Mouse (Mus musculus) MEL (cell line): ENCODE measurements around the gene Map3k19. TPM values are rescaled to one million over a fixed set of nuclear protein-coding genes. Genes with fewer than 3 reads are reported as not detected.

Source experiments
- DNase-seq: peaks from one replicate; pipeline ENCODE4 v3.0.0; 2011; ENCODE audit warnings: low read depth, low spot score
- H3K27ac ChIP-seq: 2 replicates; pipeline ENCODE4 v1.5.1; 2012; ENCODE audit warnings: low read depth, mild to moderate bottlenecking, control low read depth, low read length, moderate library complexity; ENCODE audit not compliant: control insufficient read depth
- H3K27me3 ChIP-seq, 2 experiments: fragments of 150-350 bp in 1 of 2; sonication (generic) in 1 of 2; 2 replicates each; pipeline ENCODE4 v1.6.1; 2012; ENCODE audit warnings: low read length in 2 of 2, mild to moderate bottlenecking in 2 of 2, improper control_type of control experiment in 1 of 2, moderate library complexity in 1 of 2; ENCODE audit not compliant: insufficient read depth in 2 of 2, control insufficient read depth in 1 of 2
- H3K36me3 ChIP-seq, 2 experiments: 2 replicates each; pipeline ENCODE4 v1.6.1; 2012 to 2014; ENCODE audit warnings: low read length in 2 of 2, improper control_type of control experiment in 1 of 2, inconsistent platforms in 1 of 2, mild to moderate bottlenecking in 1 of 2; ENCODE audit not compliant: insufficient read depth in 2 of 2, control insufficient read depth in 1 of 2
- H3K4me1 ChIP-seq, 2 experiments: fragments of 150-350 bp in 1 of 2; sonication (generic) in 1 of 2; 2 replicates each; pipeline ENCODE4 v1.6.1; 2012; ENCODE audit warnings: low read length in 2 of 2, improper control_type of control experiment in 1 of 2, mild to moderate bottlenecking in 1 of 2; ENCODE audit not compliant: insufficient read depth in 2 of 2, control insufficient read depth in 1 of 2
- H3K4me3 ChIP-seq, 2 experiments: fragments of 150-350 bp in 1 of 2; sonication (generic) in 1 of 2; 2 replicates each; pipeline ENCODE4 v1.5.1; 2012; ENCODE audit warnings: low read depth in 2 of 2, low read length in 2 of 2, mild to moderate bottlenecking in 2 of 2, moderate library complexity in 2 of 2, control low read depth in 1 of 2, improper control_type of control experiment in 1 of 2; ENCODE audit not compliant: control insufficient read depth in 1 of 2, insufficient read depth in 1 of 2
- H3K79me2 ChIP-seq: 2 replicates; pipeline ENCODE4 v1.6.1; 2012; ENCODE audit warnings: mild to moderate bottlenecking, low read length, moderate library complexity; ENCODE audit not compliant: control insufficient read depth, poor library complexity, insufficient read depth
- H3K9ac ChIP-seq: 2 replicates; pipeline ENCODE4 v1.6.1; 2012; ENCODE audit warnings: low read depth, mild to moderate bottlenecking, control low read depth, low read length, moderate library complexity; ENCODE audit not compliant: control insufficient read depth, poor library complexity, severe bottlenecking
- H3K9me3 ChIP-seq: fragments of 150-350 bp; sonication (generic); replicated peaks from 2 replicates; pipeline ENCODE4 v1.6.1; 2012; ENCODE audit warnings: mild to moderate bottlenecking, low read length, improper control_type of control experiment, moderate library complexity; ENCODE audit not compliant: insufficient read depth
- CHD1 ChIP-seq: IDR thresholded peaks from 2 replicates; pipeline ENCODE4 v1.6.1; 2012; ENCODE audit warnings: low read depth, mild to moderate bottlenecking, inconsistent platforms, low read length, improper control_type of control experiment
- CHD2 ChIP-seq: IDR thresholded peaks from 2 replicates; pipeline ENCODE4 v1.6.1; 2011; ENCODE audit warnings: low read length, improper control_type of control experiment
- CTCF ChIP-seq, 3 experiments: IDR thresholded peaks in 2 of 3; conservative IDR thresholded peaks in 1 of 3; 2 replicates each; pipeline ENCODE4 v1.5.1; 2011 to 2012; ENCODE audit warnings: low read length in 3 of 3, low read depth in 2 of 3, mild to moderate bottlenecking in 2 of 3, improper control_type of control experiment in 1 of 3, inconsistent platforms in 1 of 3, mixed read lengths in 1 of 3, moderate library complexity in 1 of 3; ENCODE audit not compliant: control insufficient read depth in 1 of 3, insufficient read depth in 1 of 3, poor library complexity in 1 of 3, severe bottlenecking in 1 of 3
- ELF1 ChIP-seq: IDR thresholded peaks from 2 replicates; pipeline ENCODE4 v1.6.1; 2014; ENCODE audit warnings: low read depth, mild to moderate bottlenecking, inconsistent platforms, low read length, improper control_type of control experiment, moderate library complexity
- GATA1 ChIP-seq: IDR thresholded peaks from 2 replicates; pipeline ENCODE4 v1.6.1; 2011; ENCODE audit warnings: low read depth, low read length, improper control_type of control experiment
- HCFC1 ChIP-seq: IDR thresholded peaks from 2 replicates; pipeline ENCODE4 v1.6.1; 2012; ENCODE audit warnings: low read depth, mild to moderate bottlenecking, inconsistent platforms, low read length, improper control_type of control experiment, moderate library complexity
- KAT2A ChIP-seq: conservative IDR thresholded peaks from 2 replicates; pipeline ENCODE4 v1.6.1; 2012; ENCODE audit warnings: low read depth, low read length, improper control_type of control experiment, inconsistent platforms
- MAFK ChIP-seq: IDR thresholded peaks from 2 replicates; pipeline ENCODE4 v1.6.1; 2011; ENCODE audit warnings: low read depth, mild to moderate bottlenecking, low read length, improper control_type of control experiment, borderline replicate concordance
- MAZ ChIP-seq: IDR thresholded peaks from 2 replicates; pipeline ENCODE4 v1.6.1; 2012; ENCODE audit warnings: low read depth, mild to moderate bottlenecking, inconsistent platforms, low read length, improper control_type of control experiment
- MEF2A ChIP-seq: IDR thresholded peaks from 2 replicates; pipeline ENCODE4 v1.6.1; 2014; ENCODE audit warnings: low read depth, mild to moderate bottlenecking, inconsistent platforms, low read length, improper control_type of control experiment; ENCODE audit not compliant: poor library complexity, insufficient replicate concordance, severe bottlenecking; ENCODE audit errors: extremely low read depth
- POLR2AphosphoS5 ChIP-seq: IDR thresholded peaks from 2 replicates; pipeline ENCODE4 v1.6.1; 2012; ENCODE audit warnings: low read depth, borderline replicate concordance, mild to moderate bottlenecking, inconsistent platforms, low read length, moderate library complexity, mixed read lengths
- RAD21 ChIP-seq: IDR thresholded peaks from 2 replicates; pipeline ENCODE4 v1.6.1; 2011; ENCODE audit warnings: mild to moderate bottlenecking, low read depth, low read length, improper control_type of control experiment
- SIN3A ChIP-seq: IDR thresholded peaks from 2 replicates; pipeline ENCODE4 v1.6.1; 2012; ENCODE audit warnings: low read length, improper control_type of control experiment, inconsistent platforms
- SMC3 ChIP-seq: IDR thresholded peaks from 2 replicates; pipeline ENCODE4 v1.6.1; 2011; ENCODE audit warnings: low read depth, low read length, improper control_type of control experiment
- UBTF ChIP-seq: IDR thresholded peaks from 2 replicates; pipeline ENCODE4 v1.6.1; 2012; ENCODE audit warnings: low read depth, mild to moderate bottlenecking, inconsistent platforms, low read length, improper control_type of control experiment, moderate library complexity, borderline replicate concordance; ENCODE audit not compliant: insufficient read depth
- USF2 ChIP-seq, 2 experiments: IDR thresholded peaks; 2 replicates each; pipeline ENCODE4 v1.6.1; 2011 to 2012; ENCODE audit warnings: improper control_type of control experiment in 2 of 2, low read length in 2 of 2, borderline replicate concordance in 1 of 2, inconsistent platforms in 1 of 2, low read depth in 1 of 2, mild to moderate bottlenecking in 1 of 2; ENCODE audit not compliant: insufficient read depth in 1 of 2
- ZC3H11A ChIP-seq: IDR thresholded peaks from 2 replicates; pipeline ENCODE4 v1.6.1; 2012; ENCODE audit warnings: low read depth, mild to moderate bottlenecking, inconsistent platforms, low read length, improper control_type of control experiment
- polyA plus RNA-seq, 2 experiments: library from polyadenylated mRNA; stranded (reverse) in 1 of 2; unstranded in 1 of 2; fragments of >175 nt in 1 of 2; fragments of >200 nt in 1 of 2; gene quantifications; 2 replicates each; pipeline versions ENCODE4 v1.2.1 to v1.2.4; 2012; ENCODE audit warnings: low replicate concordance in 2 of 2, low read depth in 1 of 2; ENCODE audit not compliant: insufficient read length in 2 of 2, insufficient read depth in 1 of 2, missing spikeins in 1 of 2
- total RNA-seq: library from RNA; depleted of rRNA; stranded (reverse); fragments of 300-350 nt; gene quantifications from 2 replicates; pipeline ENCODE4 v1.2.3, GENCODE M21; 2012; rRNA removed

Gene Map3k19
- total and polyA plus RNA-seq, 3 experiments, result not detected

DNA sequence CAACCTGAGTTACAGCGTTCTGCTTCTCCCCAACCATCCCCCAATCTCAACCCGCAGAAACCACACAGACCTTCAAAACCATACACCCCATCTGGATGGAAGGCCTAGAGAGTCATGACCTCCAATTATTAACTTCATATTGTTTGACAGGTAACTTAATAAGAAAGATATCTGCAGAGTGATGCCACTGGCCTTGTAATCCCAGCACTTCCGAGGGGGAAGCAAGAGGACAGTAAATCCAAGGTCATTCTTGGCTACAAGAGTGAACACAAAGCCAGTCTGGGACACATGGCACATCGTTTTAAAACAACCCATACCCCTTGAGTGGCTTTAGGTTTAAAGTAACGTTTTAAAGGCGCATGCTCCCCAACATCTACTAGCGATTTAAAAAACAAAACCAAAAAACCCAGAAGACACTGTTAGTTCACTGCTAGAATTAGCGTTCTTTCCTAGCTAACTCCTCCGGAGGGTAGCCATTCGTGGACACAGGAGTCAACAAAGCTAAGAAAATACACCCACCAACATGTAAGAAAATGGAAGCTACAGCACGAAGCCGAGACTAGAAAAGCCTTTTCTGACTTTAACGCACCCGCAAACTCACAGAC lies 81.5 kb downstream of the Map3k19 start (continued):
- TF ChIP-seq MAFK, result no peak
- no peak for TF ChIP-seq UBTF
- no peak for TF ChIP-seq MAZ
- TF ChIP-seq MEF2A, result no peak
- TF ChIP-seq SIN3A, result peak; percentile 73
- TF ChIP-seq USF2 (IDR thresholded peaks at IDR 0.05; ENCODE audit: borderline replicate concordance in 1 of 2, insufficient read depth in 1 of 2, low read depth in 1 of 2, low read length in 2 of 2), result no peak

DNA sequence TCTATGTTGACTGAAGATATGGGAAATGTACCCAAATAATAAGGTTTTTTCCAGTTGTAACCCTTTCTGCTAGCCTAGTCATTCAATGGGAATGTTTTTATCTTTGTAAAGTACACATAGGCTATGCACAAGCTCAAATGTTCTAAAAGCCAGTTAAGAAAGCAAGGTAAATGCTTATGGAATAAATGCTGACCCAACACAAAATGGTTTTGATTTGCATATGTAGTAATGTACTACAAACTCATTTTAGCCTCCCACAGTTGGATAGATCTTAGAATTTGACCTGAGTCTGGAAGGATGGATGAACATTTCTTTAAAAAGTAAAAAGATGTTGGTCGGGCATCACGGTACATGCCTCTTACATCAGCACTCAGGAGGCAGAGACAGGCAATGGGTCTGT lies 88.1 kb downstream of the Map3k19 start:
- no peak for TF ChIP-seq KAT2A
- H3K27ac ChIP-seq, result no peak overlapping the region
- H3K27me3 ChIP-seq, result no peaks in the 10 kb centered on the region
- peaks cover 0 to 2% of the 10 kb centered on the region in 2 experiments; a peak in 2 of 4 replicates for H3K36me3 ChIP-seq
- H3K79me2 ChIP-seq, result peaks cover 1% of the 10 kb centered on the region; the same call in 1 of the 2 replicates
- no peaks in the 10 kb centered on the region; a peak in 1 of 4 replicates for H3K4me1 ChIP-seq
- no peak overlapping the region for H3K4me3 ChIP-seq
- H3K9me3 ChIP-seq, result no peaks in the 10 kb centered on the region
- no peak for DNase-seq
- H3K9ac ChIP-seq, result no peak overlapping the region

GRCm38 (mm10) chr1:127765468-127765867 lies 89.4 kb downstream of the Map3k19 start:
- peak; percentile 53 for DNase-seq
- TF ChIP-seq GATA1 (no peak), CHD2 (no peak), CHD1 (no peak), SMC3 (peak; percentile 82), ELF1 (no peak), MEF2A (no peak), RAD21 (peak; percentile 76), CTCF (IDR thresholded peaks at IDR 0.05 in 2 of 3, conservative IDR thresholded peaks at IDR 0.05 in 1 of 3; ENCODE audit: control insufficient read depth in 1 of 3, insufficient read depth in 1 of 3, low read depth in 2 of 3, low read length in 3 of 3, poor library complexity in 1 of 3, severe bottlenecking in 1 of 3) (peak in 2 of 3 experiments; percentile 21 to 77; a peak in 3 of 6 replicates), POLR2AphosphoS5 (no peak), ZC3H11A (peak; percentile 62), HCFC1 (no peak)
- no peaks in the 10 kb centered on the region for H3K9me3 ChIP-seq
- H3K36me3 ChIP-seq, result peaks cover 0 to 2% of the 10 kb centered on the region in 2 experiments; a peak in 2 of 4 replicates
- H3K27me3 ChIP-seq, result no peaks in the 10 kb centered on the region
- no peak overlapping the region for H3K27ac ChIP-seq
- no peak overlapping the region for H3K4me3 ChIP-seq
- no peak overlapping the region for H3K9ac ChIP-seq
- H3K79me2 ChIP-seq, result no peaks in the 10 kb centered on the region
- no peaks in the 10 kb centered on the region; a peak in 1 of 4 replicates for H3K4me1 ChIP-seq

Other genes with a start within 250 kb of the Map3k19 start
- gene Tmem163, start 175.5 kb downstream of the Map3k19 start, total RNA-seq, result not detected in 2 replicates
- gene Tmem163, start 175.5 kb downstream of the Map3k19 start, polyA plus RNA-seq, result not detected
- gene Acmsd, start 125.6 kb downstream of the Map3k19 start, total RNA-seq, result 3.9 and 4.4 TPM in 2 replicates
- gene Acmsd, start 125.6 kb downstream of the Map3k19 start, polyA plus RNA-seq, result 1 to 10 TPM in 1 of 2 experiments, not detected in 1; 4.3 TPM
- gene Ccnt2, start 80.9 kb downstream of the Map3k19 start, total RNA-seq, result 19.9 and 20.6 TPM in 2 replicates
- gene Ccnt2, start 80.9 kb downstream of the Map3k19 start, polyA plus RNA-seq, result 10 to 100 TPM; 26.7 to 31.5 TPM
- 59.3 and 62.3 TPM in 2 replicates for gene Rab3gap1, start 13.7 kb upstream of the Map3k19 start, total RNA-seq
- 10 to 100 TPM; 25.8 to 45.5 TPM for gene Rab3gap1, start 13.7 kb upstream of the Map3k19 start, polyA plus RNA-seq
- gene Zranb3, start 248.0 kb upstream of the Map3k19 start, total RNA-seq, result 4.1 and 4.8 TPM in 2 replicates
- 1 to 10 TPM in 1 of 2 experiments, not detected in 1; 3.9 TPM for gene Zranb3, start 248.0 kb upstream of the Map3k19 start, polyA plus RNA-seq
- 17.7 and 22.2 TPM in 2 replicates for gene R3hdm1, start 248.3 kb upstream of the Map3k19 start, total RNA-seq
- 100 to 1,000 TPM; 106 to 164 TPM for gene R3hdm1, start 248.3 kb upstream of the Map3k19 start, polyA plus RNA-seq